Mouse (Mus musculus) G1E (cell line): ENCODE measurements around the gene Rps27rt.

Source experiments
- CTCF ChIP-seq: IDR thresholded peaks from 2 replicates; pipeline ENCODE4 v1.5.1; 2012; ENCODE audit warnings: low read depth, low read length, inconsistent platforms, mixed read lengths
- POLR2AphosphoS5 ChIP-seq: IDR thresholded peaks from 2 replicates; pipeline ENCODE4 v1.6.1; 2012; ENCODE audit warnings: low read depth, low read length, inconsistent platforms; ENCODE audit not compliant: insufficient replicate concordance
- TAL1 ChIP-seq: conservative IDR thresholded peaks from 2 replicates; pipeline ENCODE4 v1.6.1; 2012; ENCODE audit warnings: low read depth, low read length, inconsistent platforms, mixed read lengths

- TF ChIP-seq TAL1 (no peak), POLR2AphosphoS5 (no peak), CTCF (no peak)
These were observed 3.8 kb upstream of the Rps27rt start for GRCm38 (mm10) chr9:114986361-114986760.
